Mouse (Mus musculus) right cerebral cortex, adult 18-20 months (tissue): Measurements from ENCODE around the gene Lrrc72.
"Not testable (repeated sequence)": the region's sequence is repeated elsewhere in the genome, so short reads cannot be mapped to it uniquely, and the experiment has no call there.

Source experiments
- DNase-seq: peaks from one replicate; pipeline ENCODE4 v3.0.0; 2022; ENCODE audit warnings: mixed read lengths

Gene Lrrc72

GRCm38 (mm10) chr12:36253298-36253697, at the start of gene Lrrc72:
TSS of gene Lrrc72 (minus strand) at chr12:36253398.
- no peak for DNase-seq

GRCm38 (mm10) chr12:36302326-36302725, 49.1 kb upstream of the Lrrc72 start:
- DNase-seq, result peak; percentile 21

- DNase-seq, result no peak
These were observed 38.1 kb upstream of the Lrrc72 start for GRCm38 (mm10) chr12:36291346-36291745.

GRCm38 (mm10) chr12:36290465-36290864, 37.3 kb upstream of the Lrrc72 start:
- DNase-seq, result no peak

- DNase-seq, result no peak
These were observed 36.4 kb upstream of the Lrrc72 start for GRCm38 (mm10) chr12:36289634-36290033.

GRCm38 (mm10) chr12:36274823-36275222, 21.6 kb upstream of the Lrrc72 start:
- no peak for DNase-seq

GRCm38 (mm10) chr12:36267670-36268246, 14.6 kb upstream of the Lrrc72 start:
- no peak for DNase-seq

- no peak for DNase-seq
These were observed 9.0 kb upstream of the Lrrc72 start for GRCm38 (mm10) chr12:36262116-36262721.

- DNase-seq, result no peak
These were observed 2.2 kb upstream of the Lrrc72 start for GRCm38 (mm10) chr12:36255413-36255812.

GRCm38 (mm10) chr12:36241171-36241570, 12.0 kb downstream of the Lrrc72 start:
- no peak for DNase-seq

GRCm38 (mm10) chr12:36231386-36231785, 21.8 kb downstream of the Lrrc72 start:
- DNase-seq, result no peak

- DNase-seq, result no peak
These were observed 28.8 kb downstream of the Lrrc72 start for GRCm38 (mm10) chr12:36224392-36224791.

GRCm38 (mm10) chr12:36216905-36217304, 36.3 kb downstream of the Lrrc72 start:
- no peak for DNase-seq

- DNase-seq, result no peak
These were observed 37.0 kb downstream of the Lrrc72 start for GRCm38 (mm10) chr12:36216230-36216629.

GRCm38 (mm10) chr12:36215149-36215480, 38.1 kb downstream of the Lrrc72 start:
- DNase-seq, result peak; percentile 39

GRCm38 (mm10) chr12:36214389-36215148, 38.6 kb downstream of the Lrrc72 start:
- DNase-seq, result no peak

- DNase-seq, result no peak
These were observed 43.1 kb downstream of the Lrrc72 start for GRCm38 (mm10) chr12:36210096-36210495.

GRCm38 (mm10) chr12:36208456-36208855, 44.7 kb downstream of the Lrrc72 start:
- peak; percentile 38 for DNase-seq

GRCm38 (mm10) chr12:36207800-36208148, 45.4 kb downstream of the Lrrc72 start:
- no peak for DNase-seq

- DNase-seq, result peak; percentile 45
These were observed 46.0 kb downstream of the Lrrc72 start for GRCm38 (mm10) chr12:36207072-36207799.

- DNase-seq, result not testable (repeated sequence)
These were observed 47.5 kb downstream of the Lrrc72 start for GRCm38 (mm10) chr12:36205579-36206119.

- DNase-seq, result no peak
These were observed 58.2 kb downstream of the Lrrc72 start for GRCm38 (mm10) chr12:36194976-36195375.

- no peak for DNase-seq
These were observed 62.9 kb downstream of the Lrrc72 start for GRCm38 (mm10) chr12:36190343-36190742.
